Mouse (Mus musculus): ENCODE results near the gene Tbc1d9b. TPM values are rescaled to one million over a fixed set of nuclear protein-coding genes. Genes with fewer than 3 reads are reported as not detected.
A peak's percentile ranks its signal among the peaks of the same experiment; 100 is the strongest.
"Not testable (repeated sequence)": the region's sequence is repeated elsewhere in the genome, so short reads cannot be mapped to it uniquely, and the experiment has no call there.

The Tbc1d9b gene
- 10 to 100 TPM; 23.4 to 30.0 TPM for polyA plus RNA-seq (2017; shearing (Covaris generic))

- peak; percentile 84 for ATAC-seq
Observed at GRCm38 (mm10) chr11:50130811-50131766, at the start of gene Tbc1d9b. Tbc1d9b (plus strand) TSS chr11:50131396.

GRCm38 (mm10) chr11:50086211-50086610, 45.0 kb upstream of the Tbc1d9b start:
- no peak for ATAC-seq

- ATAC-seq: no peak
Observed at GRCm38 (mm10) chr11:50089840-50090239, 41.4 kb upstream of the Tbc1d9b start.

- no peak for ATAC-seq
Observed at GRCm38 (mm10) chr11:50090982-50091675, 40.1 kb upstream of the Tbc1d9b start.

- ATAC-seq: no peak
Observed at GRCm38 (mm10) chr11:50091681-50092080, 39.5 kb upstream of the Tbc1d9b start.

- ATAC-seq: no peak
Observed at GRCm38 (mm10) chr11:50095661-50096060, 35.5 kb upstream of the Tbc1d9b start.

- ATAC-seq: no peak
Observed at GRCm38 (mm10) chr11:50097091-50097490, 34.1 kb upstream of the Tbc1d9b start.

- no peak for ATAC-seq
Observed at GRCm38 (mm10) chr11:50098961-50099481, 32.2 kb upstream of the Tbc1d9b start.

GRCm38 (mm10) chr11:50099692-50100091, 31.5 kb upstream of the Tbc1d9b start:
- no peak for ATAC-seq

GRCm38 (mm10) chr11:50100548-50101307, 30.5 kb upstream of the Tbc1d9b start:
- ATAC-seq: no peak

- ATAC-seq: not testable (repeated sequence)
Observed at GRCm38 (mm10) chr11:50101962-50102361, 29.2 kb upstream of the Tbc1d9b start.

- no peak for ATAC-seq
Observed at GRCm38 (mm10) chr11:50104016-50104415, 27.2 kb upstream of the Tbc1d9b start.

- no peak for ATAC-seq
Observed at GRCm38 (mm10) chr11:50105237-50105636, 26.0 kb upstream of the Tbc1d9b start.

- ATAC-seq: no peak
Observed at GRCm38 (mm10) chr11:50106024-50106423, 25.2 kb upstream of the Tbc1d9b start.

GRCm38 (mm10) chr11:50108823-50109244, 22.4 kb upstream of the Tbc1d9b start:
- ATAC-seq: no peak

GRCm38 (mm10) chr11:50114329-50114728, 16.9 kb upstream of the Tbc1d9b start:
- peak; percentile 95 for ATAC-seq

GRCm38 (mm10) chr11:50122631-50123081, 8.5 kb upstream of the Tbc1d9b start:
- no peak for ATAC-seq

- no peak for ATAC-seq
Observed at GRCm38 (mm10) chr11:50127781-50128180, 3.4 kb upstream of the Tbc1d9b start.

- ATAC-seq: no peak
Observed at GRCm38 (mm10) chr11:50131801-50132201, 605 bp downstream of the Tbc1d9b start.

- no peak for ATAC-seq
Observed at GRCm38 (mm10) chr11:50132265-50132664, 1.1 kb downstream of the Tbc1d9b start.

- ATAC-seq: no peak
Observed at GRCm38 (mm10) chr11:50134136-50134859, 3.1 kb downstream of the Tbc1d9b start.
